26 mouse cellular contexts compared by ENCODE assay signal in genomic region chr14:79178247-79178646, GRCm38 (mm10).
DNase-seq lines count a peak whose midpoint lies in the region; ATAC-seq and TF ChIP-seq lines count a peak whose summit lies in the region.
"Had no signal": no experiment of that assay in that cellular context is flagged by ENCODE, and none has a peak within 500 bp of the region (broad histone marks: within the 10 kb centered on the region; RNA-seq: fewer than 3 reads in every experiment).

No protein-coding gene starts in this region.

- no peak overlapping the region for H3K9ac ChIP-seq in heart, embryonic 15.5 days
- no peak overlapping the region for H3K9ac ChIP-seq in lung, embryonic 14.5 days
- H3K9ac ChIP-seq: embryonic facial prominence, embryonic 12.5 days; embryonic facial prominence, embryonic 15.5 days; forebrain, postnatal 0 days; hindbrain, embryonic 13.5 days; intestine, embryonic 15.5 days had no signal

- peak overlapping the region; percentile 47 for H3K27ac ChIP-seq in heart, embryonic 15.5 days
- no peak overlapping the region for H3K27ac ChIP-seq in lung, embryonic 14.5 days (ENCODE audit: low read depth)
- 0 out of 2 replicates have a peak overlapping the region, but pooled peaks have one; percentile 1 for H3K27ac ChIP-seq in brown adipose tissue, adult 24 weeks (replicated peaks; ENCODE audit: low read depth, low read length)
- no peak overlapping the region for H3K27ac ChIP-seq in midbrain, embryonic 10.5 days (replicated peaks)
- H3K27ac ChIP-seq: embryonic facial prominence, embryonic 12.5 days; embryonic facial prominence, embryonic 15.5 days; hindbrain, embryonic 10.5 days; hindbrain, embryonic 13.5 days; intestine, embryonic 15.5 days had no signal

- H3K36me3 ChIP-seq in heart, embryonic 15.5 days, result no peaks in the 10 kb centered on the region
- no peaks in the 10 kb centered on the region for H3K36me3 ChIP-seq in lung, embryonic 14.5 days (ENCODE audit: insufficient read depth)
- H3K36me3 ChIP-seq in midbrain, embryonic 10.5 days, result peaks cover 12% of the 10 kb centered on the region
- H3K36me3 ChIP-seq: intestine, embryonic 15.5 days had no signal

- no peak overlapping the region for H3K4me2 ChIP-seq in heart, embryonic 15.5 days
- no peak overlapping the region for H3K4me2 ChIP-seq in lung, embryonic 14.5 days
- H3K4me2 ChIP-seq: embryonic facial prominence, embryonic 12.5 days; embryonic facial prominence, embryonic 15.5 days; heart, embryonic 11.5 days; hindbrain, embryonic 13.5 days; intestine, embryonic 15.5 days had no signal

- H3K27me3 ChIP-seq in heart, embryonic 15.5 days, result no peaks in the 10 kb centered on the region
- H3K27me3 ChIP-seq in lung, embryonic 14.5 days (ENCODE audit: insufficient read depth, low read length), result no peaks in the 10 kb centered on the region
- H3K27me3 ChIP-seq in midbrain, embryonic 10.5 days (ENCODE audit: low read depth, poor library complexity, severe bottlenecking), result no peaks in the 10 kb centered on the region
- H3K27me3 ChIP-seq: embryonic facial prominence, embryonic 12.5 days; embryonic facial prominence, embryonic 15.5 days; hindbrain, embryonic 13.5 days; intestine, embryonic 15.5 days had no signal

- peak; percentile 3 to 18 for DNase-seq in adrenal gland, adult (ENCODE audit: inconsistent age in 2 of 2, low spot score in 1 of 2)
- no peak for DNase-seq in adrenal gland, postnatal 10 days
- no peak for DNase-seq in heart, postnatal 10 days
- no peak for DNase-seq in lung, embryonic 14.5 days
- no peak for DNase-seq in lung, postnatal 25 days (ENCODE audit: low spot score)
- DNase-seq in midbrain, embryonic 10.5 days (ENCODE audit: low spot score), result no peak
- DNase-seq: adrenal gland, postnatal 36 days; cerebellum, adult 11 months; cerebellum, adult 2 months; cerebellum, adult 9-11 months; cerebellum, postnatal 25 days; gastrocnemius, adult 2 months; gastrocnemius, postnatal 14 days; heart, postnatal 36 days had no signal

- H3K4me3 ChIP-seq in heart, embryonic 15.5 days, result no peak overlapping the region
- no peak overlapping the region for H3K4me3 ChIP-seq in lung, embryonic 14.5 days (ENCODE audit: low read depth, low read length)
- no peak overlapping the region for H3K4me3 ChIP-seq in brown adipose tissue, adult 24 weeks (ENCODE audit: insufficient read depth, low read depth, low read length)
- H3K4me3 ChIP-seq in midbrain, embryonic 10.5 days, result no peak overlapping the region
- H3K4me3 ChIP-seq: embryonic facial prominence, embryonic 12.5 days; embryonic facial prominence, embryonic 15.5 days; gastrocnemius, adult 2 months; hindbrain, embryonic 10.5 days; hindbrain, embryonic 13.5 days; intestine, embryonic 15.5 days had no signal

- no peaks in the 10 kb centered on the region for H3K9me3 ChIP-seq in heart, embryonic 15.5 days (replicated peaks)
- no peaks in the 10 kb centered on the region for H3K9me3 ChIP-seq in lung, embryonic 14.5 days (ENCODE audit: low read depth, low read length)
- H3K9me3 ChIP-seq in midbrain, embryonic 10.5 days (replicated peaks), result 0 out of 2 replicates have a peak, but pooled peaks cover 6% of the 10 kb centered on the region
- H3K9me3 ChIP-seq: embryonic facial prominence, embryonic 12.5 days; embryonic facial prominence, embryonic 15.5 days; hindbrain, embryonic 13.5 days; intestine, embryonic 15.5 days had no signal

- TF ChIP-seq CTCF in lung, embryonic 14.5 days (IDR thresholded peaks at IDR 0.05; ENCODE audit: low read depth), result no peak

- WGBS in heart, embryonic 15.5 days, result 64% methylated on average over 9 of the region's 9 CpGs
- 75% methylated on average over 9 of the region's 9 CpGs for WGBS in lung, embryonic 14.5 days
- WGBS in midbrain, embryonic 10.5 days, result 90% methylated on average over 9 of the region's 9 CpGs

- ATAC-seq in heart, embryonic 15.5 days (replicated peaks; ENCODE audit: insufficient number of reproducible peaks, insufficient read depth, low FRiP score, low read depth), result peak; percentile 26; the same call in 1 of the 2 replicates
- ATAC-seq in lung, embryonic 14.5 days (ENCODE audit: insufficient read depth), result peak; percentile 6; the same call in 1 of the 2 replicates
- ATAC-seq: activated CD4-positive, CD25-positive, alpha-beta regulatory T cell, adult 4 months; forebrain, embryonic 14.5 days; hindbrain, embryonic 16.5 days; intestine, embryonic 15.5 days had no signal

- H3K4me1 ChIP-seq in heart, embryonic 15.5 days (replicated peaks), result peaks cover 21% of the 10 kb centered on the region
- peaks cover 5% of the 10 kb centered on the region; the same call in 1 of the 2 replicates for H3K4me1 ChIP-seq in lung, embryonic 14.5 days (ENCODE audit: insufficient read depth)
- peaks cover 22% of the 10 kb centered on the region for H3K4me1 ChIP-seq in brown adipose tissue, adult 24 weeks (ENCODE audit: control insufficient read depth, insufficient read depth, insufficient read length, low read length)
- 0 out of 2 replicates have a peak, but pooled peaks cover 7% of the 10 kb centered on the region for H3K4me1 ChIP-seq in midbrain, embryonic 10.5 days

- intact Hi-C loops in heart, postnatal 10 days (cut with DNase I), result no loop called here

Comparison
In these comparisons a context has a peak if more than half of its experiments do, and no peak if none do; other contexts are left out.
1. DNase-seq: peak in adrenal gland, adult (2 of 2); none in adrenal gland, postnatal 10 days (single experiment), heart, postnatal 10 days (0 of 2), lung, embryonic 14.5 days (single experiment), lung, postnatal 25 days (single experiment) and midbrain, embryonic 10.5 days (single experiment).
2. H3K27ac ChIP-seq: peak in heart, embryonic 15.5 days (single experiment) and brown adipose tissue, adult 24 weeks (single experiment); none in lung, embryonic 14.5 days (single experiment) and midbrain, embryonic 10.5 days (single experiment).